Mouse (Mus musculus) ES-Bruce4 (cell line): Measurements from ENCODE around the gene Rcor2.

Source experiments
- CTCF ChIP-seq: IDR thresholded peaks from one replicate; pipeline ENCODE4 v1.8.1; 2011; ENCODE audit warnings: low read depth, low read length
- EP300 ChIP-seq: IDR thresholded peaks from 2 replicates; pipeline ENCODE4 v1.6.1; 2011; ENCODE audit warnings: low read depth, low read length; ENCODE audit not compliant: insufficient read depth

GRCm38 (mm10) chr19:7225096-7225690, 41.9 kb upstream of the Rcor2 start:
- no peak for TF ChIP-seq CTCF
- no peak for TF ChIP-seq EP300
